Mouse (Mus musculus) hindbrain, postnatal 0 days (tissue): ENCODE measurements around the gene Xpr1. TPM values are rescaled to one million over a fixed set of nuclear protein-coding genes. Genes with fewer than 3 reads are reported as not detected.

Source experiments
- ATAC-seq: fragments of 200-750 bp; cut with Nextera tagmentation; 2 replicates; pipeline ENCODE4 v1.8.0; 2017; ENCODE audit warnings: mild to moderate bottlenecking, moderate TSS enrichment, moderate library complexity
- DNase-seq: peaks from one replicate; pipeline ENCODE4 v3.0.0-alpha.2; 2015; ENCODE audit warnings: low spot score
- H3K27ac ChIP-seq: fragments of 300-500 bp; sonication (generic); 2 replicates; pipeline ENCODE4 v1.5.1; 2014; ENCODE audit warnings: mild to moderate bottlenecking
- H3K27me3 ChIP-seq: fragments of 300-500 bp; sonication (generic); 2 replicates; pipeline ENCODE4 v1.6.1; 2014; ENCODE audit warnings: low read length, mixed read lengths; ENCODE audit not compliant: insufficient read depth
- H3K36me3 ChIP-seq: fragments of 300-500 bp; sonication (generic); 2 replicates; pipeline ENCODE4 v1.6.1; 2014; ENCODE audit warnings: low read length, mixed read lengths; ENCODE audit not compliant: insufficient read depth
- H3K4me1 ChIP-seq: fragments of 300-500 bp; sonication (generic); 2 replicates; pipeline ENCODE4 v1.6.1; 2014; ENCODE audit warnings: antibody characterized with exemption, low read length, mixed read lengths; ENCODE audit not compliant: insufficient read depth
- H3K4me2 ChIP-seq: fragments of 300-500 bp; sonication (generic); 2 replicates; pipeline ENCODE4 v1.6.1; 2014; ENCODE audit warnings: low read depth, mild to moderate bottlenecking, low read length, moderate library complexity, mixed read lengths
- H3K4me3 ChIP-seq: fragments of 300-500 bp; sonication (generic); 2 replicates; pipeline ENCODE4 v1.5.1; 2014; ENCODE audit warnings: low read length
- H3K9ac ChIP-seq: fragments of 300-500 bp; sonication (generic); replicated peaks from 2 replicates; pipeline ENCODE4 v1.6.1; 2014; ENCODE audit warnings: mild to moderate bottlenecking, low read length, moderate library complexity, mixed read lengths
- H3K9me3 ChIP-seq: fragments of 300-500 bp; sonication (generic); 2 replicates; pipeline ENCODE4 v1.6.1; 2016; ENCODE audit warnings: low read length, mixed read lengths
- CTCF ChIP-seq: IDR thresholded peaks from 2 replicates; pipeline ENCODE4 v1.5.1; 2016; ENCODE audit warnings: antibody characterized with exemption, control low read depth, low read depth
- WGBS: fragments of 180-500 bp; shearing (Covaris S2); extraction: QIAGEN DNeasy Blood & Tissue Kit; methylation state at CpG from one replicate; pipeline ENCODE4 v1.1.7; 2014; 5-methylcytosine and 5-hydroxymethylcytosine counted together
- polyA plus RNA-seq: library from polyadenylated mRNA; unstranded; fragments of >200 nt; fragmentation: Nextera tagmentation; extraction: Ambion mirVana; gene quantifications from 2 replicates; pipeline ENCODE4 v1.2.1, GENCODE M21; 2015
- total RNA-seq: library from RNA; depleted of rRNA; stranded (reverse); fragments of >200 nt; gene quantifications from 2 replicates; pipeline ENCODE4 v1.2.3, GENCODE M21; 2014; rRNA removed

The Xpr1 gene
- total RNA-seq (107 and 126 TPM in 2 replicates), polyA plus RNA-seq (28.5 and 33.8 TPM in 2 replicates)

GRCm38 (mm10) chr1:155416701-155417677 lies at the start of gene Xpr1:
TSS of gene Xpr1 (minus strand) at chr1:155417415.
- H3K36me3 ChIP-seq, result no peaks in the 10 kb centered on the region
- WGBS, result under 1% methylated on average over 75 of the region's 82 CpGs
- DNase-seq, result peak; percentile 98
- no peaks in the 10 kb centered on the region for H3K9me3 ChIP-seq
- H3K4me1 ChIP-seq, result no peaks in the 10 kb centered on the region
- peak within 1 kb of the TSS; percentile 55 for H3K4me2 ChIP-seq
- ATAC-seq, result peak; percentile 98
- peak within 1 kb of the TSS; percentile 86 for H3K9ac ChIP-seq
- H3K4me3 ChIP-seq, result peak within 1 kb of the TSS; percentile 88
- H3K27me3 ChIP-seq, result no peaks in the 10 kb centered on the region
- peak within 1 kb of the TSS; percentile 89 for H3K27ac ChIP-seq
- peak; percentile 11; the same call in 1 of the 2 replicates for TF ChIP-seq CTCF

GRCm38 (mm10) chr1:155463442-155463841 lies 46.2 kb upstream of the Xpr1 start:
- H3K27me3 ChIP-seq, result no peaks in the 10 kb centered on the region
- no peak overlapping the region for H3K4me2 ChIP-seq
- H3K27ac ChIP-seq, result no peak overlapping the region
- 0 out of 2 replicates have a peak, but pooled peaks cover 7% of the 10 kb centered on the region for H3K4me1 ChIP-seq
- 18% methylated on average over 10 of the region's 10 CpGs for WGBS
- no peaks in the 10 kb centered on the region for H3K9me3 ChIP-seq
- H3K9ac ChIP-seq, result no peak overlapping the region
- H3K36me3 ChIP-seq, result no peaks in the 10 kb centered on the region
- ATAC-seq (no peak), DNase-seq (no peak)
- no peak overlapping the region for H3K4me3 ChIP-seq
- no peak for TF ChIP-seq CTCF

- TF ChIP-seq CTCF, result no peak
- DNase-seq, result no peak
- no peaks in the 10 kb centered on the region for H3K36me3 ChIP-seq
- no peak overlapping the region for H3K4me3 ChIP-seq
- 66% methylated on average over 5 of the region's 5 CpGs for WGBS
- H3K4me2 ChIP-seq, result no peak overlapping the region
- no peaks in the 10 kb centered on the region for H3K27me3 ChIP-seq
- ATAC-seq, result no peak
- no peak overlapping the region for H3K9ac ChIP-seq
- H3K9me3 ChIP-seq, result no peaks in the 10 kb centered on the region
- no peak overlapping the region for H3K27ac ChIP-seq
- 0 out of 2 replicates have a peak, but pooled peaks cover 7% of the 10 kb centered on the region for H3K4me1 ChIP-seq
Observed at GRCm38 (mm10) chr1:155462582-155462981, 45.4 kb upstream of the Xpr1 start.

- Histone ChIP-seq H3K27me3 (no peaks in the 10 kb centered on the region), H3K27ac (no peak overlapping the region), H3K9me3 (no peaks in the 10 kb centered on the region), H3K9ac (no peak overlapping the region), H3K4me1 (0 out of 2 replicates have a peak, but pooled peaks cover 3% of the 10 kb centered on the region), H3K4me3 (no peak overlapping the region), H3K36me3 (no peaks in the 10 kb centered on the region), H3K4me2 (no peak overlapping the region)
- DNase-seq (peak; percentile 40), ATAC-seq (no peak)
- WGBS, result 86% methylated on average over 7 of the region's 7 CpGs
- peak; percentile 51 for TF ChIP-seq CTCF
Observed at GRCm38 (mm10) chr1:155457532-155457931, 40.3 kb upstream of the Xpr1 start.

- Histone ChIP-seq H3K4me2 (no peak overlapping the region), H3K36me3 (no peaks in the 10 kb centered on the region), H3K27me3 (no peaks in the 10 kb centered on the region), H3K27ac (no peak overlapping the region), H3K4me1 (peaks cover 6% of the 10 kb centered on the region), H3K4me3 (no peak overlapping the region), H3K9me3 (no peaks in the 10 kb centered on the region), H3K9ac (no peak overlapping the region)
- ATAC-seq (no peak), DNase-seq (no peak)
- WGBS, result 75% methylated on average over 8 of the region's 8 CpGs
- no peak for TF ChIP-seq CTCF
Observed at GRCm38 (mm10) chr1:155453180-155453579, 36.0 kb upstream of the Xpr1 start.

GRCm38 (mm10) chr1:155448932-155449331 lies 31.7 kb upstream of the Xpr1 start:
- Histone ChIP-seq H3K4me1 (peaks cover 6% of the 10 kb centered on the region), H3K27ac (no peak overlapping the region), H3K36me3 (no peaks in the 10 kb centered on the region), H3K27me3 (no peaks in the 10 kb centered on the region), H3K9me3 (no peaks in the 10 kb centered on the region), H3K4me2 (no peak overlapping the region), H3K4me3 (no peak overlapping the region), H3K9ac (no peak overlapping the region)
- no peak for TF ChIP-seq CTCF
- ATAC-seq (no peak), DNase-seq (peak; percentile 39)
- 46% methylated on average over 2 of the region's 2 CpGs for WGBS
